Mouse (Mus musculus) small intestine, adult 2 months (tissue): ENCODE measurements around the gene Tgfa.

Experiments used
- CTCF ChIP-seq: fragments of 200-500 bp; IDR thresholded peaks from 2 replicates; pipeline ENCODE4 v1.5.1; 2012; ENCODE audit warnings: low read depth, mild to moderate bottlenecking, control low read depth, inconsistent platforms, low read length, moderate library complexity, mixed read lengths; ENCODE audit not compliant: insufficient replicate concordance, insufficient read length; ENCODE audit errors: extremely low read depth
- POLR2A ChIP-seq: fragments of 200-500 bp; IDR thresholded peaks from 2 replicates; pipeline ENCODE4 v1.6.1; 2012; ENCODE audit warnings: low read depth, mild to moderate bottlenecking, control low read depth, inconsistent platforms, low read length, moderate library complexity

DNA sequence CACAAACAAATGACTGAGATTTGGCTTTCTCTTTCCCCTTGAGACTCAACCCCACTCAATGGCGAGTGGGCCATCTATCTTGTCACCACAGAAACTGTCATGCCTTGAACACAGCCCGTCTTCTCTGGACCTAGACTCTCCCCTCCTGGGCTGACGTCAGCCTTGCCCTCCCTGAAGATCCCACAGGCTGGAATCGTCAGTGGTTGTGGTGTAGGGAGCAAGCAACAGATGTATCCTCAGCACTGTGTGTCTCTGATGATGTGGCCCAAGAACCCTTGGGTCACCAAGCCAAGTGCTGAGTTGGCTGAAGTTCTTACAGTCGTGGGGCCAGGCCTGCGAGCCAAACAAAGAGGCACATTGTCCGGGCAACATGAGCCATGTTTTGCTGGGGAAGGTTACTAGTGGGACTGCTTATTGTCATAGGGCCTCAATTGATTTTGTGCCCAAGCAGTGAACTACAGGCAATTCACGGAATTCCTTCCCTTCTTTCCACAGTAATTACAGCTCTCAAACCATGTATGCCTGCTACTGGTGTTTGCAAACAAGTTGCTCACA is 41.5 kb upstream of the Tgfa start:
- TF ChIP-seq CTCF (no peak), POLR2A (no peak)
